Mouse (Mus musculus): ENCODE data around the gene Mki67. TPM values are rescaled to one million over a fixed set of nuclear protein-coding genes. Genes with fewer than 3 reads are reported as not detected.

Mki67 gene
- total and polyA plus RNA-seq, 2 experiments from 2014 or later, result 8.0 to 24.2 TPM

DNA sequence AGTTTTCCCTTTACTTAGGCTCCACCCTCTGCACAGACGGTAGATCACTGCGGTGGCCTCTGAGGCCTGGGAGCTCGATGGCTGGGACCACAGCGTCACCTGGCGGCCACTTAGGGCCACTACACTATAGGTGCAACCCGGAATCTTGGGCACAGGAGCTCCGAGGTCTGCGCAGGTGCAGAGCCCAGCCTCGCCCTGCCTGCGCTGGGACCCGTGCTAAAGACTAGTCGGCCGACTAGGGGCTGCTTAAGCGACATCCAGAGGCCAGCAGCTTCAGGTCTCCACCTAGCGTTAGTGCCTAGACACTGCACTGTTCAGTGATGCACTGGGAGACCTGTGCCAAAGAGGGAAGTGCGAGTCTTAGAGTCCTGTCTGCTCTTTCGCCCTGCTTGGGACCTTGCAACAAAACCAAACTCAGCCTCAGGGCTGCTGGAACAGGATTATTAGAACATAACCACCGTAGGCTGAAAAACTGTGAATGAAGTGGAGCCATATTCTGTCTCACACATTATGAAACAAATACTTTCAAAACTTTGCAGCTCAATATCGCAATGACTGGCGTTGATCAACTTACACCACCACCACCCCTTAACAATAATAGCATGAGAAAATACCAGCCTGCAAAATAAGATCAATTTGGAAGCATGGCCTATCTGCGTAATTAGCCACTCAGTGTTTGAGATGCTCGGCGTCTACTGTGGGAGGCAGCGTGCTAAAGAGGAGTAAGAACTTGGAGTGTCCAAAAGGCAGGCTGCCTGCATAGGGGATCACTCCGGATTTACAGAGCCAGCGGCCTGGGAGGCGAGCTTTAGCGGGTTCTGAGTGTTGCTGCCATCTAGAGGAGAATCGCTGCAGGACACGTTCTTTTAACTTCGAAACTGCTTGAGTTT is 19.8 kb upstream of the Mki67 start:
- Histone ChIP-seq H3K4me3 (ENCODE audit: low read depth, low read length) (peak overlapping the region; percentile 23), H3K27ac (ENCODE audit: low read depth) (no peak overlapping the region), H3K27me3 (ENCODE audit: control insufficient read depth, insufficient read depth, low read length) (0 out of 2 replicates have a peak, but pooled peaks cover 6% of the 10 kb centered on the region), H3K4me2 (ENCODE audit: low read depth, low read length) (peak overlapping the region; percentile 54), H3K9ac (replicated peaks; ENCODE audit: low read depth, low read length) (no peak overlapping the region), H3K9me3 (replicated peaks; ENCODE audit: control insufficient read depth, low read length) (no peaks in the 10 kb centered on the region), H3K4me1 (ENCODE audit: control insufficient read depth, insufficient read depth) (no peaks in the 10 kb centered on the region), H3K36me3 (replicated peaks; ENCODE audit: control insufficient read depth, insufficient read depth, low read length) (no peaks in the 10 kb centered on the region)
- ATAC-seq (ENCODE audit: insufficient read depth, low read depth) (peak; percentile 92), DNase-seq (ENCODE audit: low spot score) (peak; percentile 82)
- 18% methylated on average over 31 of the region's 31 CpGs for WGBS
- peak; percentile 95 for TF ChIP-seq CTCF (IDR thresholded peaks at IDR 0.05; ENCODE audit: low read depth)
- no peak for TF ChIP-seq EP300 (IDR thresholded peaks at IDR 0.05; ENCODE audit: low read depth)

GRCm38 (mm10) chr7:135734911-135735646 is 18.9 kb upstream of the Mki67 start:
- Histone ChIP-seq H3K9me3 (replicated peaks; ENCODE audit: control insufficient read depth, low read length) (no peaks in the 10 kb centered on the region), H3K27me3 (ENCODE audit: control insufficient read depth, insufficient read depth, low read length) (0 out of 2 replicates have a peak, but pooled peaks cover 6% of the 10 kb centered on the region), H3K4me1 (ENCODE audit: control insufficient read depth, insufficient read depth) (no peaks in the 10 kb centered on the region), H3K4me3 (ENCODE audit: low read depth, low read length) (no peak overlapping the region), H3K27ac (ENCODE audit: low read depth) (no peak overlapping the region), H3K4me2 (ENCODE audit: low read depth, low read length) (peak overlapping the region; percentile 54; the same call in 1 of the 2 replicates), H3K36me3 (replicated peaks; ENCODE audit: control insufficient read depth, insufficient read depth, low read length) (no peaks in the 10 kb centered on the region), H3K9ac (replicated peaks; ENCODE audit: low read depth, low read length) (no peak overlapping the region)
- TF ChIP-seq EP300 (IDR thresholded peaks at IDR 0.05; ENCODE audit: low read depth) (no peak), CTCF (IDR thresholded peaks at IDR 0.05; ENCODE audit: low read depth) (no peak)
- whole genome bisulfite sequencing, result 84% methylated on average over 9 of the region's 9 CpGs
- no peak for ATAC-seq (ENCODE audit: insufficient read depth, low read depth)
- no peak for DNase-seq (ENCODE audit: low spot score)

- 84% methylated on average over 5 of the region's 5 CpGs for WGBS
- no peak for TF ChIP-seq CTCF (IDR thresholded peaks at IDR 0.05; ENCODE audit: low read depth)
- TF ChIP-seq EP300 (IDR thresholded peaks at IDR 0.05; ENCODE audit: low read depth), result no peak
- Histone ChIP-seq H3K27ac (ENCODE audit: low read depth) (no peak overlapping the region), H3K27me3 (ENCODE audit: control insufficient read depth, insufficient read depth, low read length) (0 out of 2 replicates have a peak, but pooled peaks cover 6% of the 10 kb centered on the region), H3K36me3 (replicated peaks; ENCODE audit: control insufficient read depth, insufficient read depth, low read length) (no peaks in the 10 kb centered on the region), H3K4me2 (ENCODE audit: low read depth, low read length) (no peak overlapping the region), H3K4me1 (ENCODE audit: control insufficient read depth, insufficient read depth) (no peaks in the 10 kb centered on the region), H3K4me3 (ENCODE audit: low read depth, low read length) (no peak overlapping the region), H3K9me3 (replicated peaks; ENCODE audit: control insufficient read depth, low read length) (no peaks in the 10 kb centered on the region), H3K9ac (replicated peaks; ENCODE audit: low read depth, low read length) (no peak overlapping the region)
- ATAC-seq (ENCODE audit: insufficient read depth, low read depth) (no peak), DNase-seq (ENCODE audit: low spot score) (no peak)
Observed at GRCm38 (mm10) chr7:135734379-135734778, 18.2 kb upstream of the Mki67 start.

DNA sequence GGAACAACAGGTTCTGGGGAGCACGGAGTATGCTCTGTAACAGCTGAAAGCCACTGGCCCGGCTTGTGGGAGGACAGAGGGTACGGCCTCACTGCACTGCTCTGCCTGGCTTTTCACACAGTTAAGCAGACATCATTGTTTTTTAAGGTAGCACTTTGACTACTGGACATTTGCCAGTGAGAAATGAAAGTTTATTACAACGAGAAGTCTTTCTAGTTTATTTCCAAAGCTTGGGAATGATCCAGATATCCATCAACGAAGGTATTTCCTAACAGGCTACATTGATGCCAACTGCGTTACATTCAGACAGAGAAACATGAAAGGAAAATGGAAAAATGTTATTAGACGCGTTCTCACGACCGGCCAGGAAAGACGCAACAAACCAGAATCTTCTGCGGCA is 11.9 kb upstream of the Mki67 start:
- Histone ChIP-seq H3K27me3 (ENCODE audit: control insufficient read depth, insufficient read depth, low read length) (no peaks in the 10 kb centered on the region), H3K9ac (replicated peaks; ENCODE audit: low read depth, low read length) (no peak overlapping the region), H3K4me3 (ENCODE audit: low read depth, low read length) (no peak overlapping the region), H3K9me3 (replicated peaks; ENCODE audit: control insufficient read depth, low read length) (no peaks in the 10 kb centered on the region), H3K4me2 (ENCODE audit: low read depth, low read length) (no peak overlapping the region), H3K4me1 (ENCODE audit: control insufficient read depth, insufficient read depth) (0 out of 2 replicates have a peak, but pooled peaks cover 4% of the 10 kb centered on the region), H3K36me3 (replicated peaks; ENCODE audit: control insufficient read depth, insufficient read depth, low read length) (no peaks in the 10 kb centered on the region), H3K27ac (ENCODE audit: low read depth) (no peak overlapping the region)
- WGBS, result 87% methylated on average over 12 of the region's 12 CpGs
- DNase-seq (ENCODE audit: low spot score) (no peak), ATAC-seq (ENCODE audit: insufficient read depth, low read depth) (no peak)
- no peak for TF ChIP-seq EP300 (IDR thresholded peaks at IDR 0.05; ENCODE audit: low read depth)
- TF ChIP-seq CTCF (IDR thresholded peaks at IDR 0.05; ENCODE audit: low read depth), result no peak

- Histone ChIP-seq H3K27me3 (ENCODE audit: control insufficient read depth, insufficient read depth, low read length) (no peaks in the 10 kb centered on the region), H3K9ac (replicated peaks; ENCODE audit: low read depth, low read length) (no peak overlapping the region), H3K4me3 (ENCODE audit: low read depth, low read length) (no peak overlapping the region), H3K4me1 (ENCODE audit: control insufficient read depth, insufficient read depth) (0 out of 2 replicates have a peak, but pooled peaks cover 7% of the 10 kb centered on the region), H3K36me3 (replicated peaks; ENCODE audit: control insufficient read depth, insufficient read depth, low read length) (no peaks in the 10 kb centered on the region), H3K9me3 (replicated peaks; ENCODE audit: control insufficient read depth, low read length) (no peaks in the 10 kb centered on the region), H3K4me2 (ENCODE audit: low read depth, low read length) (no peak overlapping the region), H3K27ac (ENCODE audit: low read depth) (no peak overlapping the region)
- WGBS, result 65% methylated on average over 1 of the region's 1 CpGs
- no peak for TF ChIP-seq CTCF (IDR thresholded peaks at IDR 0.05; ENCODE audit: low read depth)
- ATAC-seq (ENCODE audit: insufficient read depth, low read depth), result no peak
- no peak for DNase-seq (ENCODE audit: low spot score)
Observed at GRCm38 (mm10) chr7:135726707-135727106, 10.5 kb upstream of the Mki67 start.

All from heart, postnatal 0 days (tissue).